Mouse (Mus musculus): ENCODE measurements around the gene Brd1. TPM values are rescaled to one million over a fixed set of nuclear protein-coding genes. Genes with fewer than 3 reads are reported as not detected.
A peak's percentile ranks its signal among the peaks of the same experiment; 100 is the strongest.

Gene Brd1
- total RNA-seq, 2 experiments from 2014 or later = 30.1 to 43.0 TPM

- ATAC-seq (ENCODE audit: poor library complexity, severe bottlenecking) = no peak
Observed at GRCm38 (mm10) chr15:88692720-88693119, 41.3 kb downstream of the Brd1 start.

- no peak for ATAC-seq (ENCODE audit: poor library complexity, severe bottlenecking)
Observed at GRCm38 (mm10) chr15:88691129-88691528, 42.9 kb downstream of the Brd1 start.

GRCm38 (mm10) chr15:88688120-88688519 lies 45.9 kb downstream of the Brd1 start:
- no peak for ATAC-seq (ENCODE audit: poor library complexity, severe bottlenecking)

GRCm38 (mm10) chr15:88686725-88687124 lies 47.3 kb downstream of the Brd1 start:
- no peak for ATAC-seq (ENCODE audit: poor library complexity, severe bottlenecking)

- no peak for ATAC-seq (ENCODE audit: poor library complexity, severe bottlenecking)
Observed at GRCm38 (mm10) chr15:88684039-88684438, 50.0 kb downstream of the Brd1 start.

GRCm38 (mm10) chr15:88680931-88681330 lies 53.1 kb downstream of the Brd1 start:
- ATAC-seq (ENCODE audit: poor library complexity, severe bottlenecking) = no peak

GRCm38 (mm10) chr15:88677568-88677967 lies 56.5 kb downstream of the Brd1 start:
- ATAC-seq (ENCODE audit: poor library complexity, severe bottlenecking) = no peak

- ATAC-seq (ENCODE audit: poor library complexity, severe bottlenecking) = no peak
Observed at GRCm38 (mm10) chr15:88675998-88676397, 58.0 kb downstream of the Brd1 start.

GRCm38 (mm10) chr15:88668693-88669092 lies 65.3 kb downstream of the Brd1 start:
- ATAC-seq (ENCODE audit: poor library complexity, severe bottlenecking) = no peak

- no peak for ATAC-seq (ENCODE audit: poor library complexity, severe bottlenecking)
Observed at GRCm38 (mm10) chr15:88667653-88668052, 66.4 kb downstream of the Brd1 start.

GRCm38 (mm10) chr15:88665846-88666245 lies 68.2 kb downstream of the Brd1 start:
- ATAC-seq (ENCODE audit: poor library complexity, severe bottlenecking) = no peak

GRCm38 (mm10) chr15:88663041-88663440 lies 71.0 kb downstream of the Brd1 start:
- no peak for ATAC-seq (ENCODE audit: poor library complexity, severe bottlenecking)

GRCm38 (mm10) chr15:88662111-88662850 lies 71.8 kb downstream of the Brd1 start:
- peak; percentile 64 for ATAC-seq (ENCODE audit: poor library complexity, severe bottlenecking)

GRCm38 (mm10) chr15:88661654-88662053 lies 72.4 kb downstream of the Brd1 start:
- 0 out of 2 replicates have a peak, but pooled peaks have one; percentile 10 for ATAC-seq (ENCODE audit: poor library complexity, severe bottlenecking)

GRCm38 (mm10) chr15:88652006-88652405 lies 82.0 kb downstream of the Brd1 start:
- no peak for ATAC-seq (ENCODE audit: poor library complexity, severe bottlenecking)

- ATAC-seq (ENCODE audit: poor library complexity, severe bottlenecking) = no peak
Observed at GRCm38 (mm10) chr15:88651019-88651418, 83.0 kb downstream of the Brd1 start.

Other genes with a start within 250 kb of the Brd1 start
- not detected in 2 replicates for gene Zdhhc25, start 133.9 kb downstream of the Brd1 start, total RNA-seq (2015)
- gene Zdhhc25, start 133.9 kb downstream of the Brd1 start, total RNA-seq (2017) = not detected in 2 replicates
- 30.0 and 31.9 TPM in 2 replicates for gene Zbed4, start 17.4 kb upstream of the Brd1 start, total RNA-seq (2015)
- 32.4 and 37.4 TPM in 2 replicates for gene Zbed4, start 17.4 kb upstream of the Brd1 start, total RNA-seq (2017)
- 11.0 and 13.0 TPM in 2 replicates for gene Alg12, start 85.1 kb upstream of the Brd1 start, total RNA-seq (2015)
- 5.1 and 5.7 TPM in 2 replicates for gene Alg12, start 85.1 kb upstream of the Brd1 start, total RNA-seq (2017)
- gene Creld2, start 85.4 kb upstream of the Brd1 start, total RNA-seq (2015) = 21.5 and 22.2 TPM in 2 replicates
- 38.6 and 41.4 TPM in 2 replicates for gene Creld2, start 85.4 kb upstream of the Brd1 start, total RNA-seq (2017)
- gene Pim3, start 128.0 kb upstream of the Brd1 start, total RNA-seq (2015) = 6.9 and 12.5 TPM in 2 replicates
- 3.3 and 4.7 TPM in 2 replicates for gene Pim3, start 128.0 kb upstream of the Brd1 start, total RNA-seq (2017)
- gene Ttll8, start 220.2 kb upstream of the Brd1 start, total RNA-seq (2015) = not detected in 2 replicates
- gene Ttll8, start 220.2 kb upstream of the Brd1 start, total RNA-seq (2017) = not detected in 2 replicates
- gene Mlc1, start 244.8 kb upstream of the Brd1 start, total RNA-seq (2015) = not detected in 2 replicates
- not detected in 2 replicates for gene Mlc1, start 244.8 kb upstream of the Brd1 start, total RNA-seq (2017)
- gene Mov10l1, start 248.7 kb upstream of the Brd1 start, total RNA-seq (2015) = not detected in 2 replicates
- gene Mov10l1, start 248.7 kb upstream of the Brd1 start, total RNA-seq (2017) = not detected in 2 replicates

All from megakaryocyte, adult 5-6 weeks (primary cell).